Mouse (Mus musculus) MEL (cell line): ENCODE data around the gene Lima1. TPM values are rescaled to one million over a fixed set of nuclear protein-coding genes. Genes with fewer than 3 reads are reported as not detected.
"Not testable (repeated sequence)": the region's sequence is repeated elsewhere in the genome, so short reads cannot be mapped to it uniquely, and the experiment has no call there.

ENCODE experiments used
- DNase-seq: peaks from one replicate; pipeline ENCODE4 v3.0.0; 2011; ENCODE audit warnings: low read depth, low spot score
- H3K27ac ChIP-seq: 2 replicates; pipeline ENCODE4 v1.5.1; 2012; ENCODE audit warnings: low read depth, mild to moderate bottlenecking, control low read depth, low read length, moderate library complexity; ENCODE audit not compliant: control insufficient read depth
- H3K27me3 ChIP-seq, 2 experiments: fragments of 150-350 bp in 1 of 2; sonication (generic) in 1 of 2; 2 replicates each; pipeline ENCODE4 v1.6.1; 2012; ENCODE audit warnings: low read length in 2 of 2, mild to moderate bottlenecking in 2 of 2, improper control_type of control experiment in 1 of 2, moderate library complexity in 1 of 2; ENCODE audit not compliant: insufficient read depth in 2 of 2, control insufficient read depth in 1 of 2
- H3K36me3 ChIP-seq, 2 experiments: 2 replicates each; pipeline ENCODE4 v1.6.1; 2012 to 2014; ENCODE audit warnings: low read length in 2 of 2, improper control_type of control experiment in 1 of 2, inconsistent platforms in 1 of 2, mild to moderate bottlenecking in 1 of 2; ENCODE audit not compliant: insufficient read depth in 2 of 2, control insufficient read depth in 1 of 2
- H3K4me1 ChIP-seq, 2 experiments: fragments of 150-350 bp in 1 of 2; sonication (generic) in 1 of 2; 2 replicates each; pipeline ENCODE4 v1.6.1; 2012; ENCODE audit warnings: low read length in 2 of 2, improper control_type of control experiment in 1 of 2, mild to moderate bottlenecking in 1 of 2; ENCODE audit not compliant: insufficient read depth in 2 of 2, control insufficient read depth in 1 of 2
- H3K4me3 ChIP-seq, 2 experiments: fragments of 150-350 bp in 1 of 2; sonication (generic) in 1 of 2; 2 replicates each; pipeline ENCODE4 v1.5.1; 2012; ENCODE audit warnings: low read depth in 2 of 2, low read length in 2 of 2, mild to moderate bottlenecking in 2 of 2, moderate library complexity in 2 of 2, control low read depth in 1 of 2, improper control_type of control experiment in 1 of 2; ENCODE audit not compliant: control insufficient read depth in 1 of 2, insufficient read depth in 1 of 2
- H3K79me2 ChIP-seq: 2 replicates; pipeline ENCODE4 v1.6.1; 2012; ENCODE audit warnings: mild to moderate bottlenecking, low read length, moderate library complexity; ENCODE audit not compliant: control insufficient read depth, poor library complexity, insufficient read depth
- H3K9ac ChIP-seq: 2 replicates; pipeline ENCODE4 v1.6.1; 2012; ENCODE audit warnings: low read depth, mild to moderate bottlenecking, control low read depth, low read length, moderate library complexity; ENCODE audit not compliant: control insufficient read depth, poor library complexity, severe bottlenecking
- H3K9me3 ChIP-seq: fragments of 150-350 bp; sonication (generic); replicated peaks from 2 replicates; pipeline ENCODE4 v1.6.1; 2012; ENCODE audit warnings: mild to moderate bottlenecking, low read length, improper control_type of control experiment, moderate library complexity; ENCODE audit not compliant: insufficient read depth
- CHD2 ChIP-seq: IDR thresholded peaks from 2 replicates; pipeline ENCODE4 v1.6.1; 2011; ENCODE audit warnings: low read length, improper control_type of control experiment
- CTCF ChIP-seq, 3 experiments: IDR thresholded peaks in 2 of 3; conservative IDR thresholded peaks in 1 of 3; 2 replicates each; pipeline ENCODE4 v1.5.1; 2011 to 2012; ENCODE audit warnings: low read length in 3 of 3, low read depth in 2 of 3, mild to moderate bottlenecking in 2 of 3, improper control_type of control experiment in 1 of 3, inconsistent platforms in 1 of 3, mixed read lengths in 1 of 3, moderate library complexity in 1 of 3; ENCODE audit not compliant: control insufficient read depth in 1 of 3, insufficient read depth in 1 of 3, poor library complexity in 1 of 3, severe bottlenecking in 1 of 3
- E2F4 ChIP-seq: IDR thresholded peaks from 2 replicates; pipeline ENCODE4 v1.6.1; 2011; ENCODE audit warnings: low read depth, low read length, improper control_type of control experiment, borderline replicate concordance
- GATA1 ChIP-seq: IDR thresholded peaks from 2 replicates; pipeline ENCODE4 v1.6.1; 2011; ENCODE audit warnings: low read depth, low read length, improper control_type of control experiment
- HCFC1 ChIP-seq: IDR thresholded peaks from 2 replicates; pipeline ENCODE4 v1.6.1; 2012; ENCODE audit warnings: low read depth, mild to moderate bottlenecking, inconsistent platforms, low read length, improper control_type of control experiment, moderate library complexity
- JUND ChIP-seq: IDR thresholded peaks from 2 replicates; pipeline ENCODE4 v1.6.1; 2011; ENCODE audit warnings: low read depth, mild to moderate bottlenecking, improper control_type of control experiment, low read length
- MAFK ChIP-seq: IDR thresholded peaks from 2 replicates; pipeline ENCODE4 v1.6.1; 2011; ENCODE audit warnings: low read depth, mild to moderate bottlenecking, low read length, improper control_type of control experiment, borderline replicate concordance
- MAX ChIP-seq: IDR thresholded peaks from 2 replicates; pipeline ENCODE4 v1.6.1; 2011; ENCODE audit warnings: low read length, improper control_type of control experiment
- MYB ChIP-seq: IDR thresholded peaks from 2 replicates; pipeline ENCODE4 v1.6.1; 2011; ENCODE audit warnings: mild to moderate bottlenecking, low read depth, low read length, improper control_type of control experiment
- MYC ChIP-seq: IDR thresholded peaks from 2 replicates; pipeline ENCODE4 v1.6.1; 2011; ENCODE audit warnings: low read depth, mild to moderate bottlenecking, low read length, improper control_type of control experiment, moderate library complexity
- POLR2AphosphoS5 ChIP-seq: IDR thresholded peaks from 2 replicates; pipeline ENCODE4 v1.6.1; 2012; ENCODE audit warnings: low read depth, borderline replicate concordance, mild to moderate bottlenecking, inconsistent platforms, low read length, moderate library complexity, mixed read lengths
- RAD21 ChIP-seq: IDR thresholded peaks from 2 replicates; pipeline ENCODE4 v1.6.1; 2011; ENCODE audit warnings: mild to moderate bottlenecking, low read depth, low read length, improper control_type of control experiment
- SIN3A ChIP-seq: IDR thresholded peaks from 2 replicates; pipeline ENCODE4 v1.6.1; 2012; ENCODE audit warnings: low read length, improper control_type of control experiment, inconsistent platforms
- SMC3 ChIP-seq: IDR thresholded peaks from 2 replicates; pipeline ENCODE4 v1.6.1; 2011; ENCODE audit warnings: low read depth, low read length, improper control_type of control experiment
- TAL1 ChIP-seq: IDR thresholded peaks from 2 replicates; pipeline ENCODE4 v1.6.1; 2012; ENCODE audit warnings: mild to moderate bottlenecking, inconsistent platforms, low read length, moderate library complexity, mixed read lengths
- TCF12 ChIP-seq: IDR thresholded peaks from 2 replicates; pipeline ENCODE4 v1.6.1; 2014; ENCODE audit warnings: low read depth, mild to moderate bottlenecking, inconsistent platforms, low read length, improper control_type of control experiment, moderate library complexity
- UBTF ChIP-seq: IDR thresholded peaks from 2 replicates; pipeline ENCODE4 v1.6.1; 2012; ENCODE audit warnings: low read depth, mild to moderate bottlenecking, inconsistent platforms, low read length, improper control_type of control experiment, moderate library complexity, borderline replicate concordance; ENCODE audit not compliant: insufficient read depth
- USF2 ChIP-seq, 2 experiments: IDR thresholded peaks; 2 replicates each; pipeline ENCODE4 v1.6.1; 2011 to 2012; ENCODE audit warnings: improper control_type of control experiment in 2 of 2, low read length in 2 of 2, borderline replicate concordance in 1 of 2, inconsistent platforms in 1 of 2, low read depth in 1 of 2, mild to moderate bottlenecking in 1 of 2; ENCODE audit not compliant: insufficient read depth in 1 of 2
- ZKSCAN1 ChIP-seq: IDR thresholded peaks from 2 replicates; pipeline ENCODE4 v1.6.1; 2012; ENCODE audit warnings: low read depth, mild to moderate bottlenecking, inconsistent platforms, low read length, improper control_type of control experiment, moderate library complexity
- ZNF384 ChIP-seq: IDR thresholded peaks from 2 replicates; pipeline ENCODE4 v1.6.1; 2012; ENCODE audit warnings: low read depth, mild to moderate bottlenecking, inconsistent platforms, low read length, improper control_type of control experiment
- polyA plus RNA-seq, 2 experiments: library from polyadenylated mRNA; stranded (reverse) in 1 of 2; unstranded in 1 of 2; fragments of >175 nt in 1 of 2; fragments of >200 nt in 1 of 2; gene quantifications; 2 replicates each; pipeline versions ENCODE4 v1.2.1 to v1.2.4; 2012; ENCODE audit warnings: low replicate concordance in 2 of 2, low read depth in 1 of 2; ENCODE audit not compliant: insufficient read length in 2 of 2, insufficient read depth in 1 of 2, missing spikeins in 1 of 2
- total RNA-seq: library from RNA; depleted of rRNA; stranded (reverse); fragments of 300-350 nt; gene quantifications from 2 replicates; pipeline ENCODE4 v1.2.3, GENCODE M21; 2012

Gene Lima1
- total and polyA plus RNA-seq, 3 experiments = 1.1 to 7.9 TPM; not detected in 1

DNA sequence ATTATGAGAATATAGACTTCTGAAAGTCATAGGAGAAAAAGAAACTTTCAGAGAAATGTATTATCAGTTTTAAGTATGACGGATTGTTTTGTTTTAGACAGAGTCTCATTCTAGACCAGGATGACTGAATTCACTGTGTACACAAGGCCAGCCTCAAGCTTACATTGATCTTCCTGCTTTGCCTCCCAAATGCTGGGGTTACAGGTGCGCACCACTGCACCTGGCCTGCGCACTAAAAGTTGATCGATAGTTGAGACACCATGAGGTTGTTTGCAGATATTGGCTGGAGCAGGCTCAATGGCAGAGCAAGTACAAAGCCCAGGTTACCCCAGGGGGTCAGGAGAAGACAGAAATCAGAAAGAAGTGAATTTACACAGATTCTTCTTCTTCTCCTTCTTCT is 36.5 kb upstream of the Lima1 start:
- DNase-seq = no peak
- peaks cover 10 to 23% of the 10 kb centered on the region in 2 experiments for H3K27me3 ChIP-seq
- H3K9me3 ChIP-seq = no peaks in the 10 kb centered on the region
- H3K79me2 ChIP-seq = no peaks in the 10 kb centered on the region
- no peaks in the 10 kb centered on the region for H3K36me3 ChIP-seq
- no peaks in the 10 kb centered on the region for H3K4me1 ChIP-seq
- no peak overlapping the region for H3K27ac ChIP-seq
- H3K4me3 ChIP-seq = no peak overlapping the region
- H3K9ac ChIP-seq = no peak overlapping the region
- no peak for TF ChIP-seq MAFK
- TF ChIP-seq TAL1 = no peak
- TF ChIP-seq SIN3A = no peak
- no peak for TF ChIP-seq MAX
- no peak for TF ChIP-seq RAD21

- not testable (repeated sequence) for H3K4me1 ChIP-seq, H3K4me3 ChIP-seq, H3K36me3 ChIP-seq, H3K27ac ChIP-seq, H3K79me2 ChIP-seq, H3K9ac ChIP-seq, H3K9me3 ChIP-seq
- peak; percentile 64 to 69 (median 65) for TF ChIP-seq CTCF (IDR thresholded peaks at IDR 0.05 in 2 of 3, conservative IDR thresholded peaks at IDR 0.05 in 1 of 3; ENCODE audit: control insufficient read depth in 1 of 3, insufficient read depth in 1 of 3, low read depth in 2 of 3, low read length in 3 of 3, poor library complexity in 1 of 3, severe bottlenecking in 1 of 3)
- TF ChIP-seq RAD21 = peak; percentile 29
- peak; percentile 53 for TF ChIP-seq SMC3
- peak; percentile 96 for TF ChIP-seq ZNF384
- TF ChIP-seq ZKSCAN1 = peak; percentile 75; the same call in 1 of the 2 replicates
- peak; percentile 50 for DNase-seq
- peaks cover 5 to 15% of the 10 kb centered on the region in 2 experiments for H3K27me3 ChIP-seq
Measured at GRCm38 (mm10) chr15:99909339-99909996, 34.2 kb upstream of the Lima1 start.

GRCm38 (mm10) chr15:99907514-99907913 is 32.3 kb upstream of the Lima1 start:
- H3K27me3 ChIP-seq = peaks cover 6 to 11% of the 10 kb centered on the region in 2 experiments
- H3K27ac ChIP-seq = no peak overlapping the region
- no peak for DNase-seq

More at GRCm38 (mm10) chr15:99907514-99907913, 32.3 kb upstream of the Lima1 start:
- no peak overlapping the region for H3K9ac ChIP-seq
- no peak overlapping the region for H3K4me3 ChIP-seq
- H3K4me1 ChIP-seq = no peaks in the 10 kb centered on the region
- TF ChIP-seq MAX (no peak), JUND (no peak), MYB (no peak), USF2 (IDR thresholded peaks at IDR 0.05; ENCODE audit: borderline replicate concordance in 1 of 2, insufficient read depth in 1 of 2, low read depth in 1 of 2, low read length in 2 of 2) (no peak), MYC (no peak), TAL1 (no peak), CHD2 (no peak), TCF12 (no peak), ZNF384 (no peak), RAD21 (no peak), POLR2AphosphoS5 (no peak), GATA1 (no peak), UBTF (no peak), E2F4 (no peak), CTCF (IDR thresholded peaks at IDR 0.05 in 2 of 3, conservative IDR thresholded peaks at IDR 0.05 in 1 of 3; ENCODE audit: control insufficient read depth in 1 of 3, insufficient read depth in 1 of 3, low read depth in 2 of 3, low read length in 3 of 3, poor library complexity in 1 of 3, severe bottlenecking in 1 of 3) (no peak), HCFC1 (no peak), SMC3 (no peak)
- H3K36me3 ChIP-seq = no peaks in the 10 kb centered on the region
- H3K79me2 ChIP-seq = no peaks in the 10 kb centered on the region
- no peaks in the 10 kb centered on the region for H3K9me3 ChIP-seq
